Mouse (Mus musculus) CH12.LX (cell line): ENCODE results near the gene P2rx4. TPM values are rescaled to one million over a fixed set of nuclear protein-coding genes. Genes with fewer than 3 reads are reported as not detected.

Experiments
- DNase-seq: peaks from one replicate; pipeline ENCODE4 v3.0.0-alpha.2; 2013; ENCODE audit errors: extremely low read depth
- H3K27ac ChIP-seq: 2 replicates; pipeline ENCODE4 v1.5.1; 2012; ENCODE audit warnings: low read depth, mild to moderate bottlenecking, control low read depth, moderate library complexity; ENCODE audit not compliant: insufficient read depth
- H3K27me3 ChIP-seq: replicated peaks from 2 replicates; pipeline ENCODE3; 2012; ENCODE audit warnings: inconsistent platforms
- H3K36me3 ChIP-seq, 2 experiments: replicated peaks in 1 of 2; 2 replicates each; pipeline versions ENCODE3 to v1.6.1; 2012; ENCODE audit warnings: inconsistent platforms in 1 of 2, low read length in 1 of 2, mild to moderate bottlenecking in 1 of 2, mixed read lengths in 1 of 2, moderate library complexity in 1 of 2; ENCODE audit not compliant: control insufficient read depth in 1 of 2, insufficient read depth in 1 of 2
- H3K4me1 ChIP-seq, 2 experiments: 2 replicates each; pipeline ENCODE4 v1.6.1; 2012; ENCODE audit warnings: inconsistent platforms in 1 of 2, moderate library complexity in 1 of 2; ENCODE audit not compliant: insufficient read depth in 2 of 2, control insufficient read depth in 1 of 2
- H3K4me2 ChIP-seq: 2 replicates; pipeline ENCODE4 v1.6.1; 2012; ENCODE audit warnings: low read depth, mild to moderate bottlenecking, control low read depth; ENCODE audit not compliant: poor library complexity, insufficient read depth, severe bottlenecking
- H3K4me3 ChIP-seq, 3 experiments: fragments of 150-350 bp in 1 of 3; sonication (generic) in 1 of 3; replicated peaks in 1 of 3; 2 replicates each; pipeline versions ENCODE3 to v1.5.1; 2011 to 2012; ENCODE audit warnings: low read depth in 2 of 3, low read length in 2 of 3, mild to moderate bottlenecking in 2 of 3, moderate library complexity in 2 of 3, control low read depth in 1 of 3, improper control_type of control experiment in 1 of 3, inconsistent platforms in 1 of 3, mixed read lengths in 1 of 3; ENCODE audit not compliant: poor library complexity in 1 of 3
- H3K79me2 ChIP-seq: replicated peaks from 2 replicates; pipeline ENCODE4 v1.6.1; 2012; ENCODE audit warnings: mild to moderate bottlenecking, moderate library complexity; ENCODE audit not compliant: control insufficient read depth, poor library complexity, insufficient read depth, severe bottlenecking; ENCODE audit errors: extremely low read depth
- H3K9ac ChIP-seq: 2 replicates; pipeline ENCODE4 v1.6.1; 2012; ENCODE audit warnings: low read depth, mild to moderate bottlenecking, control low read depth, moderate library complexity; ENCODE audit not compliant: insufficient read depth
- H3K9me3 ChIP-seq: replicated peaks from 2 replicates; pipeline ENCODE3; 2012; ENCODE audit warnings: low read length, inconsistent platforms, mixed read lengths
- CHD2 ChIP-seq: IDR thresholded peaks from 2 replicates; pipeline ENCODE4 v1.6.1; 2011; ENCODE audit warnings: low read length, improper control_type of control experiment
- CTCF ChIP-seq, 2 experiments: IDR thresholded peaks in 1 of 2; conservative IDR thresholded peaks in 1 of 2; 2 replicates each; pipeline ENCODE4 v1.5.1; 2011 to 2012; ENCODE audit warnings: low read depth in 2 of 2, low read length in 2 of 2, improper control_type of control experiment in 1 of 2, inconsistent platforms in 1 of 2, mild to moderate bottlenecking in 1 of 2, moderate library complexity in 1 of 2
- ELF1 ChIP-seq: IDR thresholded peaks from 2 replicates; pipeline ENCODE4 v1.6.1; 2014; ENCODE audit warnings: low read depth, mild to moderate bottlenecking, inconsistent platforms, low read length, improper control_type of control experiment
- HCFC1 ChIP-seq: IDR thresholded peaks from 2 replicates; pipeline ENCODE4 v1.6.1; 2012; ENCODE audit warnings: low read depth, mild to moderate bottlenecking, inconsistent platforms, low read length, improper control_type of control experiment
- JUN ChIP-seq: IDR thresholded peaks from 2 replicates; pipeline ENCODE4 v1.6.1; 2011; ENCODE audit warnings: low read depth, mild to moderate bottlenecking, low read length, improper control_type of control experiment, moderate library complexity; ENCODE audit not compliant: insufficient read depth
- JUND ChIP-seq: conservative IDR thresholded peaks from 2 replicates; pipeline ENCODE4 v1.6.1; 2011; ENCODE audit warnings: low read depth, low read length, improper control_type of control experiment
- KAT2A ChIP-seq: IDR thresholded peaks from 2 replicates; pipeline ENCODE4 v1.6.1; 2012; ENCODE audit warnings: low read length, improper control_type of control experiment, inconsistent platforms; ENCODE audit not compliant: insufficient replicate concordance
- MAFK ChIP-seq: IDR thresholded peaks from 2 replicates; pipeline ENCODE4 v1.6.1; 2011; ENCODE audit warnings: low read length, improper control_type of control experiment; ENCODE audit not compliant: insufficient replicate concordance
- MAX ChIP-seq: IDR thresholded peaks from 2 replicates; pipeline ENCODE4 v1.6.1; 2011; ENCODE audit warnings: low read length, improper control_type of control experiment
- MAZ ChIP-seq: IDR thresholded peaks from 2 replicates; pipeline ENCODE4 v1.6.1; 2012; ENCODE audit warnings: low read depth, mild to moderate bottlenecking, inconsistent platforms, low read length, improper control_type of control experiment, moderate library complexity
- MEF2A ChIP-seq: IDR thresholded peaks from 2 replicates; pipeline ENCODE4 v1.6.1; 2014; ENCODE audit warnings: low read depth, mild to moderate bottlenecking, inconsistent platforms, low read length, improper control_type of control experiment, borderline replicate concordance
- NELFE ChIP-seq: IDR thresholded peaks from 2 replicates; pipeline ENCODE4 v1.6.1; 2011; ENCODE audit warnings: low read depth, low read length, improper control_type of control experiment
- NRF1 ChIP-seq: IDR thresholded peaks from 2 replicates; pipeline ENCODE4 v1.6.1; 2014; ENCODE audit warnings: low read depth, mild to moderate bottlenecking, inconsistent platforms, low read length, improper control_type of control experiment, moderate library complexity
- POLR2A ChIP-seq: IDR thresholded peaks from 2 replicates; pipeline ENCODE4 v1.6.1; 2011; ENCODE audit warnings: low read depth, mild to moderate bottlenecking, improper control_type of control experiment, low read length
- RCOR1 ChIP-seq: conservative IDR thresholded peaks from 2 replicates; pipeline ENCODE4 v1.6.1; 2012; ENCODE audit warnings: low read depth, mild to moderate bottlenecking, inconsistent platforms, low read length, improper control_type of control experiment
- SMC3 ChIP-seq: IDR thresholded peaks from 2 replicates; pipeline ENCODE4 v1.6.1; 2011; ENCODE audit warnings: low read depth, low read length, improper control_type of control experiment
- TBP ChIP-seq: conservative IDR thresholded peaks from 2 replicates; pipeline ENCODE4 v1.6.1; 2011; ENCODE audit warnings: low read depth, low read length, improper control_type of control experiment
- TCF12 ChIP-seq: IDR thresholded peaks from 2 replicates; pipeline ENCODE4 v1.6.1; 2014; ENCODE audit warnings: low read depth, mild to moderate bottlenecking, inconsistent platforms, low read length, improper control_type of control experiment
- UBTF ChIP-seq: IDR thresholded peaks from 2 replicates; pipeline ENCODE4 v1.6.1; 2012; ENCODE audit warnings: low read depth, mild to moderate bottlenecking, inconsistent platforms, low read length, improper control_type of control experiment, moderate library complexity
- USF1 ChIP-seq: IDR thresholded peaks from 2 replicates; pipeline ENCODE4 v1.6.1; 2014; ENCODE audit warnings: low read depth, mild to moderate bottlenecking, inconsistent platforms, low read length, improper control_type of control experiment
- USF2 ChIP-seq: conservative IDR thresholded peaks from 2 replicates; pipeline ENCODE4 v1.6.1; 2011; ENCODE audit warnings: low read depth, low read length, improper control_type of control experiment
- ZNF384 ChIP-seq: IDR thresholded peaks from 2 replicates; pipeline ENCODE4 v1.6.1; 2012; ENCODE audit warnings: low read depth, low read length, improper control_type of control experiment, inconsistent platforms
- dilution Hi-C: fragments of 300-500 bp; cut with MboI; formaldehyde crosslinking; loops from 2 replicates; pipeline ENCODE4 v1.14.3; 2020; ENCODE audit warnings: low sequenced_read_pairs; ENCODE audit not compliant: extremely low pct_unique_long_range_greater_than_20kb, extremely low pct_ligation_motif_present
- in situ Hi-C: fragments of 300-500 bp; cut with MboI; formaldehyde crosslinking; loops from 3 replicates; pipeline ENCODE4 v1.14.3; 2019; ENCODE audit warnings: low sequenced_read_pairs, low pct_ligation_motif_present, low pct_unique_long_range_greater_than_20kb, mixed read lengths
- polyA plus RNA-seq: library from polyadenylated mRNA; unstranded; fragments of >175 nt; gene quantifications from 2 replicates; pipeline ENCODE4 v1.2.1, GENCODE M21; 2012; ENCODE audit warnings: low read depth; ENCODE audit not compliant: insufficient read length
- total RNA-seq, 2 experiments: library from RNA; depleted of rRNA; stranded (reverse); fragments of 300-350 nt in 1 of 2; fragments of >200 nt in 1 of 2; gene quantifications; 2 replicates each; pipeline ENCODE4 v1.2.3; 2012 to 2014

Gene P2rx4
- total and polyA plus RNA-seq, 3 experiments = 9.1 to 16.7 (median 11.0) TPM

GRCm38 (mm10) chr5:122695516-122695915, 11.8 kb upstream of the P2rx4 start:
- Histone ChIP-seq H3K4me1 (peaks cover 6 to 15% of the 10 kb centered on the region in 2 experiments), H3K27ac (no peak overlapping the region), H3K4me3 (no peak overlapping the region), H3K27me3 (no peaks in the 10 kb centered on the region), H3K4me2 (no peak overlapping the region), H3K9me3 (no peaks in the 10 kb centered on the region), H3K9ac (no peak overlapping the region), H3K36me3 (no peaks in the 10 kb centered on the region), H3K79me2 (no peaks in the 10 kb centered on the region)
- TF ChIP-seq MAX (no peak), NELFE (no peak), UBTF (no peak), TBP (no peak), HCFC1 (no peak), POLR2A (no peak), CHD2 (no peak), SMC3 (no peak), MAFK (no peak), ELF1 (no peak), KAT2A (no peak), USF2 (no peak), USF1 (no peak), JUND (no peak), RCOR1 (no peak), ZNF384 (no peak), MEF2A (no peak), CTCF (conservative IDR thresholded peaks at IDR 0.05 in 1 of 2, IDR thresholded peaks at IDR 0.05 in 1 of 2; ENCODE audit: low read depth in 2 of 2, low read length in 2 of 2) (no peak), JUN (no peak)
- in situ Hi-C loops (no loop called here), dilution Hi-C loops (no loop called here)
- no peak for DNase-seq

- Histone ChIP-seq H3K27me3 (no peaks in the 10 kb centered on the region), H3K9ac (no peak overlapping the region), H3K4me3 (no peak overlapping the region), H3K4me2 (no peak overlapping the region), H3K4me1 (peaks cover 6 to 23% of the 10 kb centered on the region in 2 experiments), H3K79me2 (no peaks in the 10 kb centered on the region), H3K9me3 (no peaks in the 10 kb centered on the region), H3K27ac (no peak overlapping the region), H3K36me3 (no peaks in the 10 kb centered on the region)
- dilution Hi-C loops (no loop called here), in situ Hi-C loops (no loop called here)
- TF ChIP-seq MAZ (no peak), POLR2A (no peak), TCF12 (no peak), SMC3 (no peak), KAT2A (no peak), TBP (no peak), NRF1 (no peak)
- no peak for DNase-seq
Observed at GRCm38 (mm10) chr5:122698041-122698700, 9.2 kb upstream of the P2rx4 start.
